Mouse (Mus musculus) liver, embryonic 13.5 days (tissue): ENCODE data around the gene Spp2. TPM values are rescaled to one million over a fixed set of nuclear protein-coding genes. Genes with fewer than 3 reads are reported as not detected.
"Not testable (repeated sequence)": the region's sequence is repeated elsewhere in the genome, so short reads cannot be mapped to it uniquely, and the experiment has no call there.

Experiments used
- ATAC-seq: fragments of 200-750 bp; cut with Nextera tagmentation; 2 replicates; pipeline ENCODE4 v1.8.0; 2017; ENCODE audit warnings: low read depth, mild to moderate bottlenecking, moderate number of reproducible peaks, moderate library complexity
- DNase-seq: peaks from one replicate; pipeline ENCODE4 v3.0.0; 2022
- H3K27ac ChIP-seq: fragments of 300-500 bp; sonication (generic); 2 replicates; pipeline ENCODE4 v1.5.1; 2015; ENCODE audit warnings: moderate library complexity, mild to moderate bottlenecking, inconsistent platforms
- H3K27me3 ChIP-seq: fragments of 300-500 bp; sonication (generic); 2 replicates; pipeline ENCODE4 v1.6.1; 2015; ENCODE audit warnings: mild to moderate bottlenecking, inconsistent platforms
- H3K36me3 ChIP-seq: fragments of 300-500 bp; sonication (generic); 2 replicates; pipeline ENCODE4 v1.6.1; 2015; ENCODE audit warnings: mild to moderate bottlenecking, inconsistent platforms
- H3K4me1 ChIP-seq: fragments of 300-500 bp; sonication (generic); replicated peaks from 2 replicates; pipeline ENCODE4 v1.6.1; 2015; ENCODE audit warnings: inconsistent platforms
- H3K4me2 ChIP-seq: fragments of 300-500 bp; sonication (generic); 2 replicates; pipeline ENCODE4 v1.6.1; 2015; ENCODE audit warnings: inconsistent platforms, mild to moderate bottlenecking, moderate library complexity
- H3K4me3 ChIP-seq: fragments of 300-500 bp; sonication (generic); replicated peaks from 2 replicates; pipeline ENCODE4 v1.5.1; 2015; ENCODE audit warnings: mild to moderate bottlenecking, inconsistent platforms
- H3K9ac ChIP-seq: fragments of 300-500 bp; sonication (generic); 2 replicates; pipeline ENCODE4 v1.6.1; 2015; ENCODE audit warnings: mild to moderate bottlenecking, inconsistent platforms
- H3K9me3 ChIP-seq: fragments of 300-500 bp; sonication (generic); replicated peaks from 2 replicates; pipeline ENCODE4 v1.6.1; 2016; ENCODE audit warnings: inconsistent platforms
- whole genome bisulfite sequencing: fragments of 180-500 bp; shearing (Covaris S2); methylation state at CpG from one replicate; pipeline ENCODE4 v1.1.7; 2015; ENCODE audit not compliant: insufficient replicate concordance; 5-methylcytosine and 5-hydroxymethylcytosine counted together
- polyA plus RNA-seq: library from polyadenylated mRNA; unstranded; fragments of >200 nt; fragmentation: Nextera tagmentation; extraction: Ambion mirVana; gene quantifications from 2 replicates; pipeline ENCODE4 v1.2.1, GENCODE M21; 2015

Gene Spp2
- polyA plus RNA-seq, 1 experiment from 2014 or later, result 176 TPM

- H3K9ac ChIP-seq, result no peak overlapping the region
- DNase-seq (no peak), ATAC-seq (no peak)
- no peaks in the 10 kb centered on the region for H3K9me3 ChIP-seq
- no peak overlapping the region for H3K27ac ChIP-seq
- H3K4me3 ChIP-seq, result no peak overlapping the region
- H3K27me3 ChIP-seq, result no peaks in the 10 kb centered on the region
- no peaks in the 10 kb centered on the region for H3K36me3 ChIP-seq
- no peak overlapping the region for H3K4me2 ChIP-seq
- WGBS, result 61% methylated on average over 9 of the region's 9 CpGs
- H3K4me1 ChIP-seq, result no peaks in the 10 kb centered on the region
Observed at GRCm38 (mm10) chr1:88437206-88438126, 30.7 kb downstream of the Spp2 start.

GRCm38 (mm10) chr1:88443383-88443782 lies 36.6 kb downstream of the Spp2 start:
- 78% methylated on average over 4 of the region's 4 CpGs for WGBS
- Histone ChIP-seq H3K27me3 (no peaks in the 10 kb centered on the region), H3K9ac (no peak overlapping the region), H3K4me2 (no peak overlapping the region), H3K9me3 (no peaks in the 10 kb centered on the region), H3K36me3 (no peaks in the 10 kb centered on the region), H3K4me1 (no peaks in the 10 kb centered on the region), H3K4me3 (no peak overlapping the region), H3K27ac (no peak overlapping the region)
- DNase-seq (no peak), ATAC-seq (no peak)

- Histone ChIP-seq H3K27ac (no peak overlapping the region), H3K9ac (no peak overlapping the region), H3K4me1 (no peaks in the 10 kb centered on the region), H3K36me3 (no peaks in the 10 kb centered on the region), H3K4me2 (no peak overlapping the region), H3K4me3 (no peak overlapping the region), H3K9me3 (no peaks in the 10 kb centered on the region), H3K27me3 (no peaks in the 10 kb centered on the region)
- DNase-seq, result no peak
- ATAC-seq, result no peak
- WGBS, result 60% methylated on average over 4 of the region's 4 CpGs
Observed at GRCm38 (mm10) chr1:88445400-88445799, 38.6 kb downstream of the Spp2 start.

GRCm38 (mm10) chr1:88446270-88447030 lies 39.7 kb downstream of the Spp2 start:
- H3K27ac ChIP-seq, result no peak overlapping the region
- no peak for ATAC-seq
- H3K4me1 ChIP-seq, result no peaks in the 10 kb centered on the region
- DNase-seq, result no peak
- no peak overlapping the region for H3K4me2 ChIP-seq
- H3K27me3 ChIP-seq, result no peaks in the 10 kb centered on the region
- H3K9ac ChIP-seq, result no peak overlapping the region
- no peaks in the 10 kb centered on the region for H3K36me3 ChIP-seq
- no peak overlapping the region for H3K4me3 ChIP-seq
- 82% methylated on average over 16 of the region's 16 CpGs for WGBS
- H3K9me3 ChIP-seq, result no peaks in the 10 kb centered on the region

GRCm38 (mm10) chr1:88447483-88447882 lies 40.7 kb downstream of the Spp2 start:
- H3K36me3 ChIP-seq, result no peaks in the 10 kb centered on the region
- 7% methylated on average over 6 of the region's 6 CpGs for WGBS
- no peak overlapping the region for H3K27ac ChIP-seq
- H3K9me3 ChIP-seq, result no peaks in the 10 kb centered on the region
- H3K4me1 ChIP-seq, result no peaks in the 10 kb centered on the region
- H3K4me3 ChIP-seq, result no peak overlapping the region
- H3K9ac ChIP-seq, result no peak overlapping the region
- DNase-seq (peak; percentile 5), ATAC-seq (0 out of 2 replicates have a peak, but pooled peaks have one; percentile 39)
- H3K4me2 ChIP-seq, result no peak overlapping the region
- H3K27me3 ChIP-seq, result no peaks in the 10 kb centered on the region

GRCm38 (mm10) chr1:88448094-88448493 lies 41.3 kb downstream of the Spp2 start:
- H3K9me3 ChIP-seq, H3K4me2 ChIP-seq, H3K27me3 ChIP-seq, H3K27ac ChIP-seq, H3K9ac ChIP-seq, H3K4me1 ChIP-seq, ATAC-seq, H3K4me3 ChIP-seq, DNase-seq, H3K36me3 ChIP-seq: not testable (repeated sequence)
- 50% methylated on average over 3 of the region's 3 CpGs for WGBS

- Histone ChIP-seq H3K36me3 (no peaks in the 10 kb centered on the region), H3K27ac (no peak overlapping the region), H3K27me3 (no peaks in the 10 kb centered on the region), H3K9ac (no peak overlapping the region), H3K4me3 (no peak overlapping the region), H3K9me3 (no peaks in the 10 kb centered on the region), H3K4me1 (no peaks in the 10 kb centered on the region), H3K4me2 (no peak overlapping the region)
- 66% methylated on average over 2 of the region's 2 CpGs for whole genome bisulfite sequencing
- no peak for DNase-seq
- no peak for ATAC-seq
Observed at GRCm38 (mm10) chr1:88449741-88450140, 43.0 kb downstream of the Spp2 start.

GRCm38 (mm10) chr1:88450668-88451067 lies 43.9 kb downstream of the Spp2 start:
- Histone ChIP-seq H3K9me3 (no peaks in the 10 kb centered on the region), H3K4me1 (no peaks in the 10 kb centered on the region), H3K27me3 (no peaks in the 10 kb centered on the region), H3K36me3 (no peaks in the 10 kb centered on the region), H3K4me2 (no peak overlapping the region), H3K27ac (no peak overlapping the region), H3K9ac (no peak overlapping the region), H3K4me3 (no peak overlapping the region)
- no peak for DNase-seq
- no peak for ATAC-seq
- 66% methylated on average over 4 of the region's 4 CpGs for WGBS

GRCm38 (mm10) chr1:88452198-88452597 lies 45.4 kb downstream of the Spp2 start:
- no peaks in the 10 kb centered on the region for H3K9me3 ChIP-seq
- no peaks in the 10 kb centered on the region for H3K36me3 ChIP-seq
- H3K4me2 ChIP-seq, result no peak overlapping the region
- no peak overlapping the region for H3K9ac ChIP-seq
- H3K27ac ChIP-seq, result no peak overlapping the region
- 58% methylated on average over 6 of the region's 6 CpGs for WGBS
- H3K27me3 ChIP-seq, result no peaks in the 10 kb centered on the region
- DNase-seq (no peak), ATAC-seq (no peak)
- no peak overlapping the region for H3K4me3 ChIP-seq
- no peaks in the 10 kb centered on the region for H3K4me1 ChIP-seq

- 34% methylated on average over 3 of the region's 3 CpGs for WGBS
- Histone ChIP-seq H3K36me3 (no peaks in the 10 kb centered on the region), H3K4me1 (no peaks in the 10 kb centered on the region), H3K4me2 (no peak overlapping the region), H3K4me3 (no peak overlapping the region), H3K27me3 (no peaks in the 10 kb centered on the region), H3K27ac (no peak overlapping the region), H3K9me3 (no peaks in the 10 kb centered on the region), H3K9ac (no peak overlapping the region)
- ATAC-seq, result no peak
- DNase-seq, result no peak
Observed at GRCm38 (mm10) chr1:88454703-88455102, 47.9 kb downstream of the Spp2 start.

GRCm38 (mm10) chr1:88455761-88456160 lies 49.0 kb downstream of the Spp2 start:
- H3K27ac ChIP-seq, result no peak overlapping the region
- 68% methylated on average over 3 of the region's 3 CpGs for WGBS
- no peak overlapping the region for H3K4me2 ChIP-seq
- H3K4me1 ChIP-seq, result no peaks in the 10 kb centered on the region
- ATAC-seq (no peak), DNase-seq (no peak)
- no peaks in the 10 kb centered on the region for H3K9me3 ChIP-seq
- no peaks in the 10 kb centered on the region for H3K36me3 ChIP-seq
- no peak overlapping the region for H3K4me3 ChIP-seq
- H3K9ac ChIP-seq, result no peak overlapping the region
- H3K27me3 ChIP-seq, result no peaks in the 10 kb centered on the region
